Mouse (Mus musculus): ENCODE results near the gene Bmp2k. TPM values are rescaled to one million over a fixed set of nuclear protein-coding genes. Genes with fewer than 3 reads are reported as not detected.
A peak's percentile ranks its signal among the peaks of the same experiment; 100 is the strongest.

Bmp2k gene
- polyA plus RNA-seq, 1 experiment from 2014 or later, result 13.4 TPM

DNA sequence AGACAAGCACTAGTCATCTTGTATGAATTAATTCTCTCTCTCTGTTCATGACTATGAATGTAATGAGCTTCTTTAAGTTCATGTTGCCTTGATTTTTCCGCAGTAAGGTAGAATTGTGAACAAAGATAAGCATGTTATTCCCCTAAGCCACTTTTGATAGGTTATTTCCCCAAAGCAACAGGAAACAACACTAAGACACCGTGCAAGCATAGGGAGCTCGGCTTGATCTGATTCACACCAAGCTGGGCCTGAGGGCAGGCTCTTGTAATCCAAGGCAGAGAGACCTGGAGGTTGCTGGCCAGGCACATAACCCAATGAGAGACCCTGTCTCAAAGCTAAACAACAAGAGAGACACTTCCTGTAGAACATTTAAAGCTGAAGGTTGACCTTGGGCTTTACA, 21.3 kb upstream of the Bmp2k start:
- H3K9ac ChIP-seq, result no peak overlapping the region
- 84% methylated on average over 3 of the region's 3 CpGs for WGBS
- ATAC-seq (ENCODE audit: insufficient number of reproducible peaks, low FRiP score, low TSS enrichment, low read depth), result no peak

DNA sequence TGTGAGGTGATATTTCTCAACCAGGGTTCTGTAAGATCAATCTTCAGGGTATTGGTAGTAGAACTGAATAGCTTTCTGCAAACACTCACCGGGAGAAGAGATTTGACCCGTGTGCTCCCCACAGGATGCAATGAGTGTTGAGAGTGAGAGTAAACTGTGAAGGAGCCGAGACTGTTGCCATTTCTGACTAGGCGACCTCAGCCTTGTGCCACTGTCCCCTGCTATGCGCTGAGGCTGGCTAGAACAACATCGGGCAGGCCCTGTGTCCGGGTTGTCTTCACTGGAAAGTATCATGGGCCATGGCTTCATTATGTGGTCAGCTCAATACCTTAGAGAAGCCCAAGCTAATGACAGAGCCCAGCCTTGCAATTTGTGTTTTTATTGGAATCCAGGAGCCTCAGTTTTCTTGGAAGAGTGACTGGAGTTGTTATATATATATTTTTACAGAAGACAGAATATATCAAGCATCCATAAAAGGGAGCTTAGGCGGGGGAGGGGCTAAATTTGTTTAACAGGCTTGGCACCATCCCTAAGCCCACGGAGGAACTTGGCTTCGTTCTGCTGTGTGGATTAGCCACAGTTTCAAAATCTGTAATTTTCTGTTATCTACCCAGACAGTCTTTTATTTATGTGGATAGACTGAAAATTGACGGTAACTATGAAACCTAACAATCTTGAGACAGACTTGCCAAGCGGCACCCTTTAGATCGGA, 18.0 kb upstream of the Bmp2k start:
- Histone ChIP-seq H3K9ac (no peak overlapping the region), H3K4me2 (no peak overlapping the region), H3K4me3 (no peak overlapping the region), H3K4me1 (peaks cover 9% of the 10 kb centered on the region; the same call in 1 of the 2 replicates), H3K36me3 (no peaks in the 10 kb centered on the region), H3K9me3 (no peaks in the 10 kb centered on the region), H3K27me3 (no peaks in the 10 kb centered on the region), H3K27ac (no peak overlapping the region)
- WGBS, result 35% methylated on average over 13 of the region's 13 CpGs
- no peak for ATAC-seq (ENCODE audit: insufficient number of reproducible peaks, low FRiP score, low TSS enrichment, low read depth)

More for the DNA sequence above, 21.3 kb upstream of the Bmp2k start:
- H3K36me3 ChIP-seq, result no peaks in the 10 kb centered on the region
- no peaks in the 10 kb centered on the region for H3K9me3 ChIP-seq
- H3K4me1 ChIP-seq, result peaks cover 9% of the 10 kb centered on the region; the same call in 1 of the 2 replicates
- no peak overlapping the region for H3K4me2 ChIP-seq
- no peaks in the 10 kb centered on the region for H3K27me3 ChIP-seq
- no peak overlapping the region for H3K27ac ChIP-seq
- no peak overlapping the region for H3K4me3 ChIP-seq

DNA sequence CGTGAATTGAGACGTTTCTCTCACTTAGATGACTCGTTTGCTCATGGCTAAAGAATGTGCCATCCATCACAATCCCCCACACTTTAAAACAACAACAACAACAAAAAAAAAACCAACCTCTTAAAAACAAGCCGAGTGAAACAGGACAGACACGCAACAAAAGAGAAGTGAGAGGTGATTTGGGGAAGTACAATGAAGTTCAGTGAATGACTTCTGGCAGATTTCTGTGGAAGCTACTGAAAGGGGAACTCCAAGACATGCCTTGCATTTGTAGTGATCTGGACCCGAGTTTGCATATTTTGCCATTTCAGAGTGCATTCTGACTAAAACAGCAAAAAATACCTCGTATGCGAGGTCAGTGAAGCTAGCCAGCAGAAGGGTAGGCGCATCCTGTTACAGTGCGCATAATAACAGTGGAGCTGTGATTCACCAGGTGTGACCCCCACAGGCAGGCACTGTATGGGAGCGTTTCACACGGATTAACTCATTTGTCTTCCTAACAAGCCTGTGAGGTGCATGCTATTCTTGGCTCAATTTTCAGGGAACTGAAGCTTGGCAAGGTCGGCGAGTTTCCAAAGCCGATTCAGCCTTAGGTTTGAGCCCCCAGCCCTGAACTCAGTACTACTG, 17.4 kb upstream of the Bmp2k start:
- H3K9me3 ChIP-seq, result no peaks in the 10 kb centered on the region
- H3K4me3 ChIP-seq, result no peak overlapping the region
- H3K36me3 ChIP-seq, result no peaks in the 10 kb centered on the region
- no peak overlapping the region for H3K27ac ChIP-seq
- H3K9ac ChIP-seq, result no peak overlapping the region
- ATAC-seq (ENCODE audit: insufficient number of reproducible peaks, low FRiP score, low TSS enrichment, low read depth), result no peak
- 19% methylated on average over 15 of the region's 15 CpGs for WGBS
- H3K4me1 ChIP-seq, result peaks cover 9% of the 10 kb centered on the region; the same call in 1 of the 2 replicates
- H3K4me2 ChIP-seq, result no peak overlapping the region
- no peaks in the 10 kb centered on the region for H3K27me3 ChIP-seq

DNA sequence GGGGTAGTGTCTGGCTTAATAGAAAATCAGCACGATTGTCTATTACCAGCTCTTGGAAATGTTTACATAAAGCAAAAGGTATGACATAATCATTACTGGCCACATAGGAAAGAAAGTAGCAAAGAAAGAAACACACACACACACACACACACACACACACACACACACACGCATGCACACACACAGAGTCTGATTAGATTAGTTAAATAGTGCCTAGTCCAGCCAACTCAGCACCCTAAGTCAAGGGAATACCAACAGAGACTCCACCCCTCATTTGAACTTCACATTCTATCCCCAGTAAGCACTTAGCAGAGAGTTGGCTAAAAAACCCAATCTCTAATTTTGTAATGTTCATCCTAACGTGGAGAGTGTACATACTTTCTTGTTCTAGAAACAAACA, 15.5 kb upstream of the Bmp2k start:
- WGBS, result 73% methylated on average over 3 of the region's 3 CpGs
- no peaks in the 10 kb centered on the region for H3K27me3 ChIP-seq
- H3K27ac ChIP-seq, result no peak overlapping the region
- peaks cover 9% of the 10 kb centered on the region; the same call in 1 of the 2 replicates for H3K4me1 ChIP-seq
- no peak overlapping the region for H3K9ac ChIP-seq
- H3K4me3 ChIP-seq, result no peak overlapping the region
- H3K4me2 ChIP-seq, result no peak overlapping the region
- ATAC-seq (ENCODE audit: insufficient number of reproducible peaks, low FRiP score, low TSS enrichment, low read depth), result no peak
- H3K36me3 ChIP-seq, result no peaks in the 10 kb centered on the region
- H3K9me3 ChIP-seq, result no peaks in the 10 kb centered on the region

DNA sequence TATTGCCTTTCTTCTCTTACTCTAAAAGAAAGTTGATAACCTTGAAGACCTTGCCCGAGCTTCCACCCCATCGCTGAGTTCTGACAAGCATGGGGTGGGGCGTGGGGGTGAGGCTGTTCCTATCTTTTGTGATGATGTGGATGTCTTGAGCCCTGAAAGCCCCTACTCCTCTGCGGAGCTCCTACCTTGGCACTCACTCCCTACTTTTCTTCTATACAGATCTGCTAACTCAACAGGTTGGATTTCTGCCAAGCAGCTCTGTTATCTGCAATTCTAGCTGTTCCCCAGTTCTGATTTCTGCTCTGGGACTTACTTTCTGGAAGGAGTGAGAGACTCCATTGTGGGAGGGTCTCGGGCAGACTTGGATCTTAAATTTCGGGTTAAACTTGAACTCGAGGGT, 14.3 kb upstream of the Bmp2k start:
- Histone ChIP-seq H3K36me3 (no peaks in the 10 kb centered on the region), H3K9ac (no peak overlapping the region), H3K4me1 (peaks cover 9% of the 10 kb centered on the region; the same call in 1 of the 2 replicates), H3K9me3 (no peaks in the 10 kb centered on the region), H3K27me3 (no peaks in the 10 kb centered on the region), H3K4me2 (no peak overlapping the region), H3K27ac (no peak overlapping the region), H3K4me3 (no peak overlapping the region)
- no peak for ATAC-seq (ENCODE audit: insufficient number of reproducible peaks, low FRiP score, low TSS enrichment, low read depth)
- WGBS, result 68% methylated on average over 7 of the region's 7 CpGs

DNA sequence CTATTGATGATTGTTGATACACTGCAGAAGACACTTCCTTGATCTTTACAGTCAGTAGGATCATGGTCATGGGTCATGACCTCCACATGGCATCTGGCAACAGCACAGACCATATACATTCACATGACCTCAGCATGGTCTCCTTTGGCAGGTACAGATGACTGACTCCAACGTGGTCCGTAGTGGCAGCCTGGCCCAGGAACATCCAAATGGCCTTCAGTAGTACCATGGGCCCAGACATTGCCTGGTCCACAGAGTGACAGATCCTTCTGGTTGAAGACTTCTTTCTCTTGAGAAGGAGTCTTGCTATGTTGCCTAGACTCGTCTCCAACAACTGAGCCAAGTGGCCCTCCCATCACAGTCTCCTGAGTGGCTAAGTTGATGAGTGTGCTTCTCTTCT, 10.6 kb upstream of the Bmp2k start:
- H3K4me3 ChIP-seq, result no peak overlapping the region
- no peak overlapping the region for H3K27ac ChIP-seq
- WGBS, result 82% methylated on average over 3 of the region's 3 CpGs
- no peaks in the 10 kb centered on the region for H3K9me3 ChIP-seq
- no peak overlapping the region for H3K9ac ChIP-seq
- no peak for ATAC-seq (ENCODE audit: insufficient number of reproducible peaks, low FRiP score, low TSS enrichment, low read depth)
- H3K27me3 ChIP-seq, result no peaks in the 10 kb centered on the region
- H3K4me2 ChIP-seq, result no peak overlapping the region
- H3K4me1 ChIP-seq, result no peaks in the 10 kb centered on the region
- no peaks in the 10 kb centered on the region for H3K36me3 ChIP-seq

DNA sequence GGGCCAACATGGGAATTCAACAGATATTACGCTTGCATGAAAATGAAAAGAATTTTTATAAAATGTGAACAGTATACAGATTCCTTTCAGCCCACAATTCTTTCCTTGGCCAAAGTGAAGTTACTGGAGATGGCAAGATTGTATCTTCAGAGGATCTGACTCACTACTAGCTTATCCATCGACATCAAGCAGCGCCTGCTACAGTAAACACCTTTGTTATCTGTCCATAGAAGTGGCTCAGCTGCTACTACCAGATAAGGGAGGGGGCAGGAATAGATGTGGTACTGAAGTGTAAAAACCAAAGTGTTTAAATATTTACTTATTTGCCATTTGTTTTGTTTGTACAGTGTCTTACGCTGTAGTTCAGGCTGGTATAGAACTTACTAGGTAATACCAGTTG, 8.6 kb upstream of the Bmp2k start:
- Histone ChIP-seq H3K4me2 (no peak overlapping the region), H3K27ac (no peak overlapping the region), H3K9me3 (no peaks in the 10 kb centered on the region), H3K9ac (no peak overlapping the region), H3K4me1 (no peaks in the 10 kb centered on the region), H3K4me3 (no peak overlapping the region), H3K27me3 (no peaks in the 10 kb centered on the region), H3K36me3 (no peaks in the 10 kb centered on the region)
- WGBS, result 80% methylated on average over 4 of the region's 4 CpGs
- no peak for ATAC-seq (ENCODE audit: insufficient number of reproducible peaks, low FRiP score, low TSS enrichment, low read depth)

DNA sequence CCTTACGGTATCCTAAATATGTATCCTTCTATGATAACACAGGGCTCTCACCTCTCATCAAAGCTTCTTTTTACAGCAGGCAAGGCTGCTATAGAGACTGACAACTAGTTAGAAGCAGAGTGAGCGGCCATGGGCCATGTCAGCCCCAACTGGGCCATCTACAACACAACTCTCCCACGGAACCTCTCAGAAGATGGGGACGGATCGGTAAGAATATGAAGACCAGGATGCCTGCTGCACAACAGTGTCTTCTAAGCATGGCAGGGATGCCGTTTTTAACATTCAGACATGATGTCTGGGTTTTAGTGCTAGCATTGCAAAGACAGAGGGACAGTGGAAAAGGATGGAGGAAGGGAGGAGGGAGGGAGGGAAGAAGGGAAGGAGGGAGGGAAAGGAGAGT, 6.3 kb upstream of the Bmp2k start:
- no peaks in the 10 kb centered on the region for H3K4me1 ChIP-seq
- H3K27ac ChIP-seq, result no peak overlapping the region
- H3K36me3 ChIP-seq, result no peaks in the 10 kb centered on the region
- H3K9ac ChIP-seq, result no peak overlapping the region
- no peaks in the 10 kb centered on the region for H3K9me3 ChIP-seq
- no peak overlapping the region for H3K4me2 ChIP-seq
- no peak overlapping the region for H3K4me3 ChIP-seq
- ATAC-seq (ENCODE audit: insufficient number of reproducible peaks, low FRiP score, low TSS enrichment, low read depth), result no peak
- WGBS, result 89% methylated on average over 6 of the region's 6 CpGs
- H3K27me3 ChIP-seq, result no peaks in the 10 kb centered on the region

DNA sequence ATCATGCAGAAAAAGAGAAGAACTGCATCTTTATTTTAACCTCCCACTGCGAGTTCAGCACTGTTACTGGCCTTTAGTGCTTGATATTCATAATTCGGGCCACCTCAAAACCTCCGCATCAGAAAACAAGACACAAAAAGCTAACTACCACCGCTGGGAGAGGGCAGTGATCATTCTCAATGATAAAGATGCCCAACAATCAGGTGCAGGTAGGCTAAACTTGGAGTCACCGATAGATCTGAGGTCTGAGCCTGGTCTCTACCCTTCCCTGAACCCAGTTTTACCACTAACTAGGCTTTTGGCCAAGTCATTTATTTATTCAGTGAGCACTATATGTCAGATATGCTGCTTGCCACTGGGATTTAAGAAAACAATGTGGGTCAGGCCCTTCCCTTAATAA, 4.8 kb upstream of the Bmp2k start:
- Histone ChIP-seq H3K36me3 (no peaks in the 10 kb centered on the region), H3K9ac (no peak overlapping the region), H3K4me3 (no peak overlapping the region), H3K4me1 (peaks cover 8% of the 10 kb centered on the region), H3K9me3 (no peaks in the 10 kb centered on the region), H3K27ac (no peak overlapping the region), H3K27me3 (no peaks in the 10 kb centered on the region), H3K4me2 (no peak overlapping the region)
- no peak for ATAC-seq (ENCODE audit: insufficient number of reproducible peaks, low FRiP score, low TSS enrichment, low read depth)
- WGBS, result 89% methylated on average over 5 of the region's 5 CpGs

DNA sequence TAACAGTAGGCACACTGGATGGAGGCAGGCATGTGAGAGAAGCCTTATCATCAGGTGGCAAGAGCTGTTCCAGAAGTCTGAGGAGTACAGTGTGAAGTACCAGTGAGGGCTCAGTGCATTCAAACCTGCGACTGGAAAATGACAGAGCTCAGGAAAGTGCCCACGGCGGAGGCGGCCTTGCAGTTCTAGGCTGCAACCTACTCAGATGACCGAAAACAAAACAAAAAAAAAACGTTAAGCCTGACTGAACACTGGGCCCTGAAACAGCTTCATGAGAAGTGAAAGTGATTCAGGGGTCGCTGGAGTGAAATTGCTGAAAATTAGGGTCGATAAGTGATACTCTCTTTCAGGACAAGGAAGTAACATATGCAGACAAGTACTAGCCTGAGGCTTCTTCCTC, 4.4 kb upstream of the Bmp2k start:
- Histone ChIP-seq H3K36me3 (no peaks in the 10 kb centered on the region), H3K4me1 (peaks cover 8% of the 10 kb centered on the region), H3K4me2 (no peak overlapping the region), H3K9ac (no peak overlapping the region), H3K27ac (no peak overlapping the region), H3K4me3 (no peak overlapping the region), H3K27me3 (no peaks in the 10 kb centered on the region), H3K9me3 (no peaks in the 10 kb centered on the region)
- ATAC-seq (ENCODE audit: insufficient number of reproducible peaks, low FRiP score, low TSS enrichment, low read depth), result no peak
- WGBS, result 80% methylated on average over 8 of the region's 8 CpGs

DNA sequence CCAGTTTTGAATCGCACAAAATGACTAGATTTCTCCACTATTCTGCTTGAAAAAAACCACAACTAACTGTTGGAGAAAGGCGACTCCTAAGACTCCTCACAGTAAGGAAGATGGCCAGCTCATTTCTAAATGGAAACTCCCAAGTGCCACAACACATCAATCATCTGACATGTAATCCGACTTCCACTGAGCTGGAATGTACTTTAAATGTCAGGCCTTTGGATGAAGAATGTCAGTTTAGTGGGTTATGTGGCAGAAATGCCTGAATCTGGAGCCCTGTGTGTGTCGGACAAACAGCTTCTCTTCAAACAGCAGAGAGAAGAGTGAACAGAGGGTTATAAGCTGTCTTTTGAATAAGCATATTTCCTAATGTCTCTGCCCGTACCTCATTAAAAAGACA, 1.7 kb upstream of the Bmp2k start:
- Histone ChIP-seq H3K4me1 (peaks cover 8% of the 10 kb centered on the region), H3K9ac (no peak overlapping the region), H3K27ac (no peak overlapping the region), H3K36me3 (no peaks in the 10 kb centered on the region), H3K27me3 (no peaks in the 10 kb centered on the region), H3K9me3 (no peaks in the 10 kb centered on the region), H3K4me3 (no peak overlapping the region), H3K4me2 (no peak overlapping the region)
- 61% methylated on average over 5 of the region's 5 CpGs for WGBS
- no peak for ATAC-seq (ENCODE audit: insufficient number of reproducible peaks, low FRiP score, low TSS enrichment, low read depth)

DNA sequence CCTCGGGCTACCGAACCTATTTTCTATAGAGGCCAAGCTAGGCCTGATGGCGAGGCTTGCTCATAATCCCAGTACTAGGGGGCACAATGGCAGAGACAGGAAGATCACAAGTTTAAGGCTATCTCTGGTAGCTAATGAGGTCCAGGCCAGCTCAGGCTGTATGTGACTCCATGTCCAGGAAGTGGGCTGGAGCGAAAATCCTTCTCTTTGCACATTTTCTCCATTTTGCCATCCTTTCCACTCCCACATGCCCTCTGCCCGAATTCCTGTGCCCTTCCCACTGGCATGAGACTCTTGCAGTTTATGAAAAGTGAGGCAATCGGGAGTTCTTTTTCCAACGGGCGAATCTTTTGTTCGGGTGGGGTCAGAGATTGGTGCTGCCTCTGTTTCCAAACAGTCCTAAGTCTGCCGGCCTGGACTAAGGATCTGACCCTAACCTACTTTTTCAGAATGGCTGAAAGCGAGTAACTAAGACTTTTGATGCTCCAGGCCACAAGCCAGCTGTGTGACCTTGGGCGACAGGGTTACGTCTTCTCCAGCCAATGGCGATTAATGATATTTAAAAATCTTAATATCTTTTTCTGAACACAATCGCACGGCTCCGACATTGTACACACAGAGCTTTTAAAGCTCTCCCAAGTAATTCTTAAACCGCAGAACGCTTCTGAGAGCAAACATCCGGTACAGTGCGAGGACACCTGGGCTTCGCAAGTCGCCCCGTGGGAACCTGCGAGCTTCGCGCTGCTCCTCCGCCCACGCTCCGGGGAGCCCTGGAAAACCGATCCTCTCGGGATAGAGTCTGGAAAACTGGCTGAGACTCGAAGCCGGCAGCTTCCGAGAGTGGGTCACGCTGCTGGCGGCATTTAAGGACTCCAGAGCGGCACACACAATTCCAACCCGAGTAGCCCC, 834 bp upstream of the Bmp2k start:
- H3K27me3 ChIP-seq, result no peaks in the 10 kb centered on the region
- H3K4me1 ChIP-seq, result peaks cover 10% of the 10 kb centered on the region
- no peaks in the 10 kb centered on the region for H3K9me3 ChIP-seq
- peak; percentile 17; the same call in 1 of the 2 replicates for ATAC-seq (ENCODE audit: insufficient number of reproducible peaks, low FRiP score, low TSS enrichment, low read depth)
- peak overlapping the region; percentile 75 for H3K4me2 ChIP-seq
- WGBS, result 12% methylated on average over 39 of the region's 39 CpGs
- peak overlapping the region; percentile 92 for H3K27ac ChIP-seq
- peak overlapping the region; percentile 65 for H3K9ac ChIP-seq
- no peaks in the 10 kb centered on the region for H3K36me3 ChIP-seq
- H3K4me3 ChIP-seq, result peak overlapping the region; percentile 82
